Mouse (Mus musculus) testis, adult 2 months (tissue): ENCODE data around the gene Aebp1. TPM values are rescaled to one million over a fixed set of nuclear protein-coding genes. Genes with fewer than 3 reads are reported as not detected.

Experiments
- H3K27ac ChIP-seq: fragments of 200-500 bp; 2 replicates; pipeline ENCODE4 v1.5.1; 2012; ENCODE audit warnings: low read depth, low read length; ENCODE audit not compliant: control insufficient read depth, insufficient read depth
- H3K27me3 ChIP-seq: fragments of 200-500 bp; 2 replicates; pipeline ENCODE4 v1.6.1; 2012; ENCODE audit warnings: mild to moderate bottlenecking, low read length, moderate library complexity; ENCODE audit not compliant: control insufficient read depth, insufficient read depth
- H3K36me3 ChIP-seq: fragments of 200-500 bp; 2 replicates; pipeline ENCODE4 v1.6.1; 2012; ENCODE audit warnings: mild to moderate bottlenecking, low read length; ENCODE audit not compliant: control insufficient read depth, insufficient read depth
- H3K4me1 ChIP-seq: fragments of 200-500 bp; 2 replicates; pipeline ENCODE4 v1.6.1; 2012; ENCODE audit warnings: low read length; ENCODE audit not compliant: control insufficient read depth, insufficient read depth
- H3K4me3 ChIP-seq: fragments of 200-500 bp; 2 replicates; pipeline ENCODE4 v1.5.1; 2012; ENCODE audit warnings: low read depth, mild to moderate bottlenecking, low read length, moderate library complexity, mixed read lengths; ENCODE audit not compliant: control insufficient read depth
- CTCF ChIP-seq: fragments of 200-500 bp; IDR thresholded peaks from 2 replicates; pipeline ENCODE4 v1.5.1; 2012; ENCODE audit warnings: low read depth, mild to moderate bottlenecking, inconsistent platforms, low read length, moderate library complexity; ENCODE audit not compliant: control insufficient read depth, insufficient read depth, insufficient replicate concordance
- POLR2A ChIP-seq: fragments of 200-500 bp; IDR thresholded peaks from 2 replicates; pipeline ENCODE4 v1.6.1; 2012; ENCODE audit warnings: low read depth, mild to moderate bottlenecking, inconsistent platforms, low read length, moderate library complexity; ENCODE audit not compliant: control insufficient read depth
- polyA plus RNA-seq: library from polyadenylated mRNA; depleted of rRNA; stranded (reverse); fragments of >200 nt; gene quantifications from 2 replicates; pipeline ENCODE4 v1.2.3, GENCODE M21; 2012; rRNA removed

The Aebp1 gene
- 5.9 and 8.6 TPM in 2 replicates for polyA plus RNA-seq

GRCm38 (mm10) chr11:5861678-5862393, at the start of gene Aebp1:
Aebp1 (plus strand) TSS chr11:5861947.
- Histone ChIP-seq H3K4me1 (peaks cover 8% of the 10 kb centered on the region), H3K4me3 (peak within 1 kb of the TSS; percentile 67), H3K36me3 (no peaks in the 10 kb centered on the region), H3K27me3 (no peaks in the 10 kb centered on the region), H3K27ac (no peak within 1 kb of the TSS)
- no peak for TF ChIP-seq CTCF
- TF ChIP-seq POLR2A, result 0 out of 2 replicates have a peak, but pooled peaks have one; percentile 27

GRCm38 (mm10) chr11:5813381-5813780, 48.4 kb upstream of the Aebp1 start:
- Histone ChIP-seq H3K27me3 (no peaks in the 10 kb centered on the region), H3K4me1 (peaks cover 2% of the 10 kb centered on the region), H3K4me3 (no peak overlapping the region), H3K36me3 (no peaks in the 10 kb centered on the region), H3K27ac (no peak overlapping the region)
- TF ChIP-seq CTCF (no peak), POLR2A (no peak)

- Histone ChIP-seq H3K4me3 (no peak overlapping the region), H3K36me3 (no peaks in the 10 kb centered on the region), H3K4me1 (no peaks in the 10 kb centered on the region), H3K27me3 (no peaks in the 10 kb centered on the region), H3K27ac (no peak overlapping the region)
- no peak for TF ChIP-seq POLR2A
- no peak for TF ChIP-seq CTCF
These were observed 42.5 kb upstream of the Aebp1 start for GRCm38 (mm10) chr11:5819223-5819622.

GRCm38 (mm10) chr11:5825432-5825831, 36.3 kb upstream of the Aebp1 start:
- H3K27ac ChIP-seq, result no peak overlapping the region
- TF ChIP-seq POLR2A (no peak), CTCF (no peak)

GRCm38 (mm10) chr11:5827931-5828330, 33.8 kb upstream of the Aebp1 start:
- H3K4me1 ChIP-seq, result no peaks in the 10 kb centered on the region
- H3K27ac ChIP-seq, result no peak overlapping the region
- TF ChIP-seq POLR2A, result no peak
- TF ChIP-seq CTCF, result no peak
- H3K36me3 ChIP-seq, result no peaks in the 10 kb centered on the region
- H3K27me3 ChIP-seq, result no peaks in the 10 kb centered on the region
- no peak overlapping the region for H3K4me3 ChIP-seq

More at GRCm38 (mm10) chr11:5825432-5825831, 36.3 kb upstream of the Aebp1 start:
- Histone ChIP-seq H3K4me1 (no peaks in the 10 kb centered on the region), H3K27me3 (no peaks in the 10 kb centered on the region), H3K36me3 (no peaks in the 10 kb centered on the region), H3K4me3 (no peak overlapping the region)

GRCm38 (mm10) chr11:5828509-5829191, 33.1 kb upstream of the Aebp1 start:
- no peaks in the 10 kb centered on the region for H3K27me3 ChIP-seq
- H3K27ac ChIP-seq, result no peak overlapping the region

GRCm38 (mm10) chr11:5829327-5829726, 32.4 kb upstream of the Aebp1 start:
- TF ChIP-seq CTCF, result no peak
- TF ChIP-seq POLR2A, result no peak
- Histone ChIP-seq H3K27me3 (no peaks in the 10 kb centered on the region), H3K4me1 (no peaks in the 10 kb centered on the region), H3K36me3 (no peaks in the 10 kb centered on the region), H3K27ac (no peak overlapping the region), H3K4me3 (no peak overlapping the region)

More at GRCm38 (mm10) chr11:5828509-5829191, 33.1 kb upstream of the Aebp1 start:
- Histone ChIP-seq H3K4me3 (no peak overlapping the region), H3K36me3 (no peaks in the 10 kb centered on the region), H3K4me1 (no peaks in the 10 kb centered on the region)
- TF ChIP-seq POLR2A, result no peak
- TF ChIP-seq CTCF, result no peak
